Comparison of ENCODE assay signal across 15 mouse cellular contexts in genomic region chr12:81126842-81127241, GRCm38 (mm10).
"Had no signal": no experiment of that assay in that cellular context is flagged by ENCODE, and none has a peak within 500 bp of the region (broad histone marks: within the 10 kb centered on the region; RNA-seq: fewer than 3 reads in every experiment).

No protein-coding gene starts in this region.

- H3K9me3 ChIP-seq: neural tube, embryonic 15.5 days; stomach, embryonic 15.5 days had no signal

- H3K4me2 ChIP-seq: neural tube, embryonic 15.5 days; stomach, embryonic 15.5 days had no signal

- H3K4me1 ChIP-seq: neural tube, embryonic 15.5 days; stomach, embryonic 15.5 days had no signal

- DNase-seq: retina, postnatal 1 day; right cerebral cortex, adult 18-20 months; right cerebral cortex, postnatal 14 days; right cerebral cortex, postnatal 25 days; right cerebral cortex, postnatal 4 days; spleen, adult 18-20 months; thymus, adult 18-20 months; thymus, adult 2 months; thymus, postnatal 14 days; thymus, postnatal 25 days; thymus, postnatal 36 days; thymus, postnatal 4 days had no signal

- H3K27ac ChIP-seq: neural tube, embryonic 15.5 days; stomach, embryonic 15.5 days; stomach, postnatal 0 days had no signal

- H3K27me3 ChIP-seq: neural tube, embryonic 15.5 days; stomach, embryonic 15.5 days had no signal

- H3K4me3 ChIP-seq: neural tube, embryonic 15.5 days; stomach, embryonic 15.5 days had no signal

- H3K9ac ChIP-seq: neural tube, embryonic 15.5 days; stomach, embryonic 15.5 days had no signal

- H3K36me3 ChIP-seq: neural tube, embryonic 15.5 days; stomach, embryonic 15.5 days had no signal
